ENCODE assay signal across 12 mouse cellular contexts in genomic region chr5:51766111-51766510, GRCm38 (mm10).
"Had no signal": no experiment of that assay in that cellular context is flagged by ENCODE, and none has a peak within 500 bp of the region (broad histone marks: within the 10 kb centered on the region; RNA-seq: fewer than 3 reads in every experiment).

No protein-coding gene starts in this region.

- ATAC-seq: liver, embryonic 12.5 days; midbrain, embryonic 13.5 days; midbrain, embryonic 16.5 days had no signal

- DNase-seq: kidney, adult 8-10 months; kidney, postnatal 10 days; kidney, postnatal 36 days; liver; lung, adult 18-20 months; retina, postnatal 1 day; right cerebral cortex, postnatal 25 days; spleen, adult 18-20 months; thymus, postnatal 25 days had no signal
